16 mouse cellular contexts compared by ENCODE assay signal in the genomic region with DNA sequence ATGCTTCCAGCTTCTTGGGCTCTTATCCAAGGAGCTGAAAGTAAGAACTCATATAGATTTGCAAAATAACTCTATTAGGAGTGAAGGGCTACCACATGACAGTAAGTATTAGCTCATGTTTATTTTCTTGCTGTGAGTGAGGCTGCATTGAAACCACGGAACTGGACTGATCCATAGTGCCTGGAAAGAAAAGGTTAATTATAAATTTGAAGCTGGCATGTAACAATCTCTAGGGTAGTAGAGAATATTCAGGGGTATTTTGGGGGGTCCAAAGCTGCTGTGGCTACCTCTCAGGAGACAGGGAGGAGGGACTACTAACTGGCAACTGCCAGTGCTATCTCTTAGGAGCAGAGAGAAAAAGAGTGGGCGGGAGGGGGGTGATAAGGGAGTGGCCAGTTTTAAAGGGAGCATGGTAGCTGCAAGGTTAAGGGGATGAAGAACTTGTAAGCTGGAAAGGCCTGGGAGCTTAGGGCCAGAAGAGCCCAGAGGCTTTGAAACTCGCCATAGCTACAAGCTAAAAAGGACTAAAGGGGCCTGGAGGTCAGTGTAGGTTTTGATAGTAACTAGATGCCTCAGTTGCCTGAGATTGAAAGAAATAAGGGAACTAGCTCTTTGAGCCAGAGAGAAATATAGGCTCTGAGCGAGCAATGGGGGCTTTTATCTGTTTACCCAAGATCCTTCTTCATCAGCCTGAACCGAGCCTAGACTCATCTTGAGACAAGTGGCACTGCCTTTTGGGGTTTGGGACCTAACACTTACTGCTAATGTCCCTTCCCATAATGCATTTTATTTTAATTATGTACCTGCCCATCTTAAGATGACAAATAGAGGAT. TPM values are rescaled to one million over a fixed set of nuclear protein-coding genes. Genes with fewer than 3 reads are reported as not detected.
DNase-seq lines count a peak whose midpoint lies in the region; ATAC-seq and TF ChIP-seq lines count a peak whose summit lies in the region.
"Had no signal": no experiment of that assay in that cellular context is flagged by ENCODE, and none has a peak within 500 bp of the region (broad histone marks: within the 10 kb centered on the region; RNA-seq: fewer than 3 reads in every experiment).

No protein-coding gene starts in this region.

- peaks cover 10% of the 10 kb centered on the region for H3K4me1 ChIP-seq in heart, embryonic 12.5 days (replicated peaks)
- H3K4me1 ChIP-seq in midbrain, embryonic 15.5 days: no peaks in the 10 kb centered on the region

- TF ChIP-seq CTCF in left cerebral cortex, adult 2 months (IDR thresholded peaks at IDR 0.05): no peak

- H3K4me3 ChIP-seq in heart, embryonic 12.5 days: no peak overlapping the region
- H3K4me3 ChIP-seq in left cerebral cortex, adult 2 months: no peak overlapping the region
- no peak overlapping the region for H3K4me3 ChIP-seq in midbrain, embryonic 15.5 days
- H3K4me3 ChIP-seq: gastrocnemius, adult 2 months; layer of hippocampus, adult 2 months had no signal

- H3K27me3 ChIP-seq in heart, embryonic 12.5 days (replicated peaks): no peaks in the 10 kb centered on the region
- H3K27me3 ChIP-seq in midbrain, embryonic 15.5 days (replicated peaks): no peaks in the 10 kb centered on the region

- ATAC-seq in heart, embryonic 12.5 days (ENCODE audit: insufficient number of reproducible peaks, low FRiP score): peak; percentile 95
- peak; percentile 95 for ATAC-seq in erythroid progenitor cell, adult 5-6 weeks (replicated peaks; ENCODE audit: low FRiP score, poor library complexity, severe bottlenecking)
- ATAC-seq in megakaryocyte-erythroid progenitor cell, adult 5-6 weeks (replicated peaks; ENCODE audit: low FRiP score, low TSS enrichment, poor library complexity, severe bottlenecking): peak; percentile 97
- ATAC-seq in midbrain, embryonic 15.5 days (replicated peaks): no peak

- peak overlapping the region; percentile 37; the same call in 1 of the 2 replicates for H3K27ac ChIP-seq in heart, embryonic 12.5 days (ENCODE audit: poor library complexity, severe bottlenecking)
- no peak overlapping the region for H3K27ac ChIP-seq in left cerebral cortex, adult 2 months
- no peak overlapping the region for H3K27ac ChIP-seq in midbrain, embryonic 15.5 days
- H3K27ac ChIP-seq: gastrocnemius, adult 2 months; layer of hippocampus, adult 2 months had no signal

- no peaks in the 10 kb centered on the region for H3K9me3 ChIP-seq in heart, embryonic 12.5 days (replicated peaks)
- H3K9me3 ChIP-seq in midbrain, embryonic 15.5 days: no peaks in the 10 kb centered on the region

- intact Hi-C loops in heart, postnatal 14 days (cut with DNase I): no loop called here
- intact Hi-C loops in left cerebral cortex, adult 2 months (cut with DNase I): no loop called here

- DNase-seq in heart, postnatal 14 days: no peak
- peak; percentile 31 for DNase-seq in NIH3T3 (ENCODE audit: low read depth)
- no peak for DNase-seq in left cerebral cortex, adult 2 months (ENCODE audit: extremely low spot score in 1 of 2, low spot score in 2 of 2)
- no peak for DNase-seq in retina, postnatal 1 day
- DNase-seq: cerebellum, postnatal 14 days; gastrocnemius, adult 2 months; heart, postnatal 10 days; kidney, adult 11 months; left cerebral cortex, postnatal 4 days; right cerebral cortex, adult 18-20 months; thymus, adult 18-20 months had no signal

- H3K9ac ChIP-seq in heart, embryonic 12.5 days: no peak overlapping the region
- no peak overlapping the region for H3K9ac ChIP-seq in midbrain, embryonic 15.5 days

- H3K4me2 ChIP-seq in heart, embryonic 12.5 days: no peak overlapping the region
- H3K4me2 ChIP-seq in midbrain, embryonic 15.5 days: no peak overlapping the region

- 41% methylated on average over 5 of the region's 5 CpGs for WGBS in heart, embryonic 12.5 days
- 71% methylated on average over 5 of the region's 5 CpGs for WGBS in midbrain, embryonic 15.5 days

- H3K36me3 ChIP-seq in heart, embryonic 12.5 days: no peaks in the 10 kb centered on the region
- no peaks in the 10 kb centered on the region for H3K36me3 ChIP-seq in midbrain, embryonic 15.5 days (replicated peaks)

RNA-seq across cellular contexts. Expression of a gene that starts 17.4 kb away (rescaled TPM):
- 65.4 and 70.9 TPM in 2 replicates for polyA plus RNA-seq in heart, embryonic 12.5 days (2016; fragmentation: Nextera tagmentation; extraction: Ambion mirVana)
- 10 to 100 TPM; 31.0 to 33.2 TPM for total RNA-seq in heart, postnatal 14 days (2021)
- 84.3 and 112 TPM in 2 replicates for total RNA-seq in erythroid progenitor cell, adult 5-6 weeks (2015; ENCODE audit: low replicate concordance)
- total RNA-seq in erythroid progenitor cell, adult 5-6 weeks (2017; ENCODE audit: low replicate concordance): 111 and 112 TPM in 2 replicates
- 68.8 and 93.0 TPM in 2 replicates for total RNA-seq in megakaryocyte-erythroid progenitor cell, adult 5-6 weeks (2014; fragmentation: Nextera tagmentation)
- 36.9 and 68.9 TPM in 2 replicates for total RNA-seq in megakaryocyte-erythroid progenitor cell, adult 5-6 weeks (2017)
- total RNA-seq in left cerebral cortex, adult 2 months (2021): 10 to 100 TPM; 69.9 to 70.1 TPM
- polyA plus RNA-seq in midbrain, embryonic 15.5 days (2015; fragmentation: Nextera tagmentation; extraction: Ambion mirVana): 94.8 and 117 TPM in 2 replicates

RNA-seq across cellular contexts. Expression of a gene that starts 27.3 kb away (rescaled TPM):
- polyA plus RNA-seq in heart, embryonic 12.5 days (2016; fragmentation: Nextera tagmentation; extraction: Ambion mirVana): 0.18 and 0.42 TPM in 2 replicates
- total RNA-seq in heart, postnatal 14 days (2021): under 1 TPM; 0.33 to 0.44 TPM
- 37.8 and 40.7 TPM in 2 replicates for total RNA-seq in erythroid progenitor cell, adult 5-6 weeks (2015; ENCODE audit: low replicate concordance)
- total RNA-seq in erythroid progenitor cell, adult 5-6 weeks (2017; ENCODE audit: low replicate concordance): 19.8 and 22.7 TPM in 2 replicates
- total RNA-seq in megakaryocyte-erythroid progenitor cell, adult 5-6 weeks (2014; fragmentation: Nextera tagmentation): 5.9 and 14.7 TPM in 2 replicates
- total RNA-seq in megakaryocyte-erythroid progenitor cell, adult 5-6 weeks (2017): 11.5 and 14.7 TPM in 2 replicates
- total RNA-seq in left cerebral cortex, adult 2 months (2021): not detected
- polyA plus RNA-seq in midbrain, embryonic 15.5 days (2015; fragmentation: Nextera tagmentation; extraction: Ambion mirVana): 0.08 and 0.13 TPM in 2 replicates
- total RNA-seq: gastrocnemius, adult 2 months; layer of hippocampus, adult 2 months; left cerebral cortex, postnatal 4 days had no signal

Comparison
In these comparisons a context has a peak if more than half of its experiments do, and no peak if none do; other contexts are left out.
1. RNA of a gene that starts 27.3 kb away (total RNA-seq): 19.8 to 40.7 TPM in erythroid progenitor cell, adult 5-6 weeks and 5.9 to 14.7 TPM in megakaryocyte-erythroid progenitor cell, adult 5-6 weeks; 0.33 to 0.44 TPM in heart, postnatal 14 days and not detected in left cerebral cortex, adult 2 months; every median in the first group is over 4 times any median in the second.